In genomic region chr17:42885091-42885501, GRCm38 (mm10) we compare ENCODE assay signal across 9 mouse cellular contexts. TPM values are rescaled to one million over a fixed set of nuclear protein-coding genes. Genes with fewer than 3 reads are reported as not detected.
DNase-seq lines count a peak whose midpoint lies in the region; ATAC-seq and TF ChIP-seq lines count a peak whose summit lies in the region.
"Had no signal": no experiment of that assay in that cellular context is flagged by ENCODE, and none has a peak within 500 bp of the region (broad histone marks: within the 10 kb centered on the region; RNA-seq: fewer than 3 reads in every experiment).

No protein-coding gene starts in this region.

- no peak overlapping the region for H3K9ac ChIP-seq in heart, embryonic 12.5 days
- no peak overlapping the region for H3K9ac ChIP-seq in ES-E14 (ENCODE audit: insufficient read depth, low read depth, low read length, poor library complexity, severe bottlenecking)
- H3K9ac ChIP-seq in intestine, embryonic 16.5 days (ENCODE audit: low read depth, low read length), result no peak overlapping the region

- H3K36me3 ChIP-seq in heart, embryonic 12.5 days, result no peaks in the 10 kb centered on the region
- no peaks in the 10 kb centered on the region for H3K36me3 ChIP-seq in ES-E14 (ENCODE audit: control insufficient read depth, insufficient read depth, low read length, poor library complexity, severe bottlenecking)
- H3K36me3 ChIP-seq in intestine, embryonic 16.5 days (ENCODE audit: control insufficient read depth, insufficient read depth, low read length), result no peaks in the 10 kb centered on the region

- intact Hi-C loops in heart, postnatal 36 days (cut with DNase I), result no loop called here

- peak overlapping the region; percentile 70 for H3K27ac ChIP-seq in heart, embryonic 12.5 days (ENCODE audit: poor library complexity, severe bottlenecking)
- H3K27ac ChIP-seq in ES-E14 (ENCODE audit: insufficient read depth, low read depth, low read length, poor library complexity, severe bottlenecking), result no peak overlapping the region
- H3K27ac ChIP-seq in intestine, embryonic 16.5 days (ENCODE audit: low read length), result peak overlapping the region; percentile 83

- H3K4me1 ChIP-seq in heart, embryonic 12.5 days (replicated peaks), result peaks cover 25% of the 10 kb centered on the region
- peaks cover 0 to 3% of the 10 kb centered on the region in 2 experiments; a peak in 2 of 4 replicates for H3K4me1 ChIP-seq in ES-E14 (ENCODE audit: control insufficient read depth in 2 of 2, insufficient read depth in 2 of 2, low read length in 2 of 2, poor library complexity in 1 of 2)
- peaks cover 6% of the 10 kb centered on the region; the same call in 1 of the 2 replicates for H3K4me1 ChIP-seq in intestine, embryonic 16.5 days (ENCODE audit: control insufficient read depth, insufficient read depth, low read length)

- no peaks in the 10 kb centered on the region; the same call in 1 of the 2 replicates for H3K9me3 ChIP-seq in heart, embryonic 12.5 days (replicated peaks)
- H3K9me3 ChIP-seq in ES-E14 (ENCODE audit: control insufficient read depth, insufficient read depth, low read depth, low read length), result no peaks in the 10 kb centered on the region
- H3K9me3 ChIP-seq in intestine, embryonic 16.5 days (ENCODE audit: control insufficient read depth, low read length), result no peaks in the 10 kb centered on the region

- in situ Hi-C loops in ES-E14 (cut with MboI; ENCODE audit: low sequenced_read_pairs in 2 of 2, unreplicated experiment in 2 of 2), result no loop called here

- 37% methylated on average over 7 of the region's 7 CpGs for WGBS in heart, embryonic 12.5 days
- 36% methylated on average over 7 of the region's 7 CpGs for WGBS in intestine, embryonic 16.5 days

- ATAC-seq in heart, embryonic 12.5 days (ENCODE audit: insufficient number of reproducible peaks, low FRiP score), result peak; percentile 82
- peak; percentile 74 for ATAC-seq in intestine, embryonic 16.5 days

- DNase-seq in heart, postnatal 36 days, result no peak
- DNase-seq in ES-E14 (ENCODE audit: low read depth, low spot score), result peak; percentile 47
- DNase-seq in lung, postnatal 25 days (ENCODE audit: low spot score), result peak; percentile 48
- DNase-seq in layer of hippocampus, postnatal 14 days (ENCODE audit: low spot score in 2 of 2), result no peak
- no peak for DNase-seq in right cerebral cortex, adult 2 months (ENCODE audit: low spot score in 2 of 2)
- no peak for DNase-seq in cerebellum, postnatal 25 days
- DNase-seq: kidney, adult 18-20 months had no signal

- no peak overlapping the region for H3K4me3 ChIP-seq in heart, embryonic 12.5 days
- H3K4me3 ChIP-seq in ES-E14 (ENCODE audit: insufficient read depth in 1 of 2, low read depth in 1 of 2, low read length in 2 of 2, poor library complexity in 1 of 2, severe bottlenecking in 1 of 2), result peak overlapping the region in 1 of 2 experiments; percentile 16; a peak in 2 of 4 replicates
- H3K4me3 ChIP-seq in intestine, embryonic 16.5 days (ENCODE audit: low read length), result no peak overlapping the region

- H3K27me3 ChIP-seq in heart, embryonic 12.5 days (replicated peaks), result no peaks in the 10 kb centered on the region
- no peaks in the 10 kb centered on the region for H3K27me3 ChIP-seq in intestine, embryonic 16.5 days (replicated peaks; ENCODE audit: control insufficient read depth, insufficient read depth, low read length)

- no peak overlapping the region for H3K4me2 ChIP-seq in heart, embryonic 12.5 days
- H3K4me2 ChIP-seq in intestine, embryonic 16.5 days (ENCODE audit: low read depth, low read length), result peak overlapping the region; percentile 27; the same call in 1 of the 2 replicates

TF ChIP-seq in ES-E14, 5 proteins besides CTCF, POLR2A, EP300 and RAD21:
- no peak for TF ChIP-seq ZC3H11A (IDR thresholded peaks at IDR 0.05; ENCODE audit: borderline replicate concordance, low read depth, low read length)

RNA-seq across cellular contexts. Expression of gene Cd2ap, which starts 8.6 kb away (rescaled TPM):
- polyA plus RNA-seq in heart, embryonic 12.5 days (2016; fragmentation: Nextera tagmentation; extraction: Ambion mirVana), result 20.2 and 21.8 TPM in 2 replicates
- 10 to 100 TPM; 20.2 to 22.3 TPM for total RNA-seq in heart, postnatal 36 days (2021)
- total RNA-seq in ES-E14 (2012; rRNA removed), result 58.7 and 62.3 TPM in 2 replicates
- polyA plus RNA-seq in intestine, embryonic 16.5 days (2015; fragmentation: Nextera tagmentation; extraction: Ambion mirVana), result 26.8 and 29.5 TPM in 2 replicates
- 10 to 100 TPM; 20.4 to 25.1 TPM for total RNA-seq in layer of hippocampus, postnatal 14 days (2021)

Comparison
In these comparisons a context has a peak if more than half of its experiments do, and no peak if none do; other contexts are left out.
1. DNase-seq: peak in ES-E14 (single experiment) and lung, postnatal 25 days (single experiment); none in heart, postnatal 36 days (0 of 2), layer of hippocampus, postnatal 14 days (0 of 2), right cerebral cortex, adult 2 months (0 of 2) and cerebellum, postnatal 25 days (0 of 2).